Mouse (Mus musculus): ENCODE results near the gene Nfkbiz.

DNA sequence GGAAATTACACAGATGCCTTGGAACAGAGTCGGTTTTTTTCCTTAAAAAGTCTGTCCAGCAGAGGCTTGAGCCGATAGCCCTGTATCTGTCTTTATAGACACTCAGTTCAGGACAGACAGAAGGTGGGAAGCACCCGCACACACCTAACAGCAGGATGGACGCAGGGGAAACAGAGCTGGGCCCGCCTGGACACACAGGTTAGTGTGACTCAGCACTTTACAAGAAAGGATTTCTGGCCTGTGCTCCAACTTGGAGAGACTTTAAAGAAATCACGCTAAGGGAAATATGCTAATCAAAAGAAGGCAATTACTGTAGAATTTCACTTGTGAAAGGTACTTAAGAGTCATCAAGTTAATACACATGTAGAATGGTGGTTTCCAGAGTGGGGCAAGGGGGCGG is 54.3 kb downstream of the Nfkbiz start:
- no peak for TF ChIP-seq ZNF384 (IDR thresholded peaks at IDR 0.05; ENCODE audit: low read depth, low read length)
- no peak for TF ChIP-seq CTCF (IDR thresholded peaks at IDR 0.05 in 2 of 3, conservative IDR thresholded peaks at IDR 0.05 in 1 of 3; ENCODE audit: control insufficient read depth in 1 of 3, insufficient read depth in 1 of 3, low read depth in 2 of 3, low read length in 3 of 3, poor library complexity in 1 of 3, severe bottlenecking in 1 of 3)
- TF ChIP-seq USF2 (IDR thresholded peaks at IDR 0.05; ENCODE audit: borderline replicate concordance in 1 of 2, insufficient read depth in 1 of 2, low read depth in 1 of 2, low read length in 2 of 2) = no peak
